Comparison of ENCODE assay signal across 26 mouse cellular contexts in the genomic region with DNA sequence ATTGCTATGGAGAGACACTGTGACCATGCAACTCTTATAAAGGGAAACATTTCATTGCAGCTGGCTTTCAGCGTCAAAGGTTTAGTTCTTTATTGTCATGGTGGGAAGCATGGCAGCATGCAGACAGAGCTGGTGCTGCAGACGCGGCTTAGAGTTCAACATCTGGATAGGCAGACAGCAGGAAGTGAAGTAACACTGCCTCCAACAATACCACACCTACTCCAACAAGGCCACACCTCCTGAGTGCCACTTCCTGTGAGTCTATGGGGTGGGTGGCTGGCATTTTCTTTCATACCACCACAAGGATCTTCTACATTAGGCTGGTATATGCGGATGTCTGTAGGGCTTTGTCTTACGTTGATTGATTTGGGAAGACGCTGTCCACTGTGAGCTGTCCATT. TPM values are rescaled to one million over a fixed set of nuclear protein-coding genes. Genes with fewer than 3 reads are reported as not detected.
DNase-seq lines count a peak whose midpoint lies in the region; ATAC-seq lines count a peak whose summit lies in the region.
"Had no signal": no experiment of that assay in that cellular context is flagged by ENCODE, and none has a peak within 500 bp of the region (broad histone marks: within the 10 kb centered on the region; RNA-seq: fewer than 3 reads in every experiment).

No protein-coding gene starts in this region.

- peaks cover 9% of the 10 kb centered on the region for H3K4me1 ChIP-seq in forebrain, embryonic 11.5 days (replicated peaks; ENCODE audit: control insufficient read depth, insufficient read depth, low read length)
- peaks cover 23% of the 10 kb centered on the region for H3K4me1 ChIP-seq in forebrain, embryonic 14.5 days (ENCODE audit: control insufficient read depth, insufficient read depth, low read length)
- peaks cover 61% of the 10 kb centered on the region for H3K4me1 ChIP-seq in megakaryocyte, embryonic 14.5 days
- peaks cover 59% of the 10 kb centered on the region for H3K4me1 ChIP-seq in kidney, embryonic 15.5 days
- H3K4me1 ChIP-seq in midbrain, embryonic 13.5 days (replicated peaks), result peaks cover 39% of the 10 kb centered on the region

- intact Hi-C loops in gastrocnemius, postnatal 36 days (cut with DNase I), result loop anchor here (5.0 kb wide), 1 partner anchor 52 kb away; no protein-coding TSS in a partner anchor

- H3K27me3 ChIP-seq in forebrain, embryonic 11.5 days (ENCODE audit: control insufficient read depth, insufficient read depth, low read length), result no peaks in the 10 kb centered on the region
- H3K27me3 ChIP-seq in forebrain, embryonic 14.5 days (replicated peaks; ENCODE audit: control insufficient read depth, insufficient read depth, low read length), result no peaks in the 10 kb centered on the region
- no peaks in the 10 kb centered on the region for H3K27me3 ChIP-seq in megakaryocyte, embryonic 14.5 days (replicated peaks)
- H3K27me3 ChIP-seq in kidney, embryonic 15.5 days, result no peaks in the 10 kb centered on the region
- no peaks in the 10 kb centered on the region for H3K27me3 ChIP-seq in midbrain, embryonic 13.5 days
- H3K27me3 ChIP-seq: midbrain, embryonic 12.5 days had no signal

- no peak overlapping the region for H3K4me2 ChIP-seq in forebrain, embryonic 11.5 days (ENCODE audit: low read depth, low read length, severe bottlenecking)
- H3K4me2 ChIP-seq in forebrain, embryonic 14.5 days (ENCODE audit: low read length), result no peak overlapping the region
- no peak overlapping the region for H3K4me2 ChIP-seq in kidney, embryonic 15.5 days
- H3K4me2 ChIP-seq in midbrain, embryonic 13.5 days (replicated peaks), result no peak overlapping the region
- H3K4me2 ChIP-seq: hindbrain, embryonic 14.5 days; midbrain, embryonic 12.5 days had no signal

- no peak overlapping the region for H3K27ac ChIP-seq in forebrain, embryonic 11.5 days (ENCODE audit: low read depth, low read length)
- H3K27ac ChIP-seq in forebrain, embryonic 14.5 days (ENCODE audit: low read depth, low read length), result no peak overlapping the region
- H3K27ac ChIP-seq in kidney, embryonic 15.5 days, result no peak overlapping the region
- no peak overlapping the region for H3K27ac ChIP-seq in midbrain, embryonic 13.5 days
- H3K27ac ChIP-seq: hindbrain, embryonic 14.5 days; macrophage; midbrain, embryonic 12.5 days had no signal

- H3K4me3 ChIP-seq in forebrain, embryonic 11.5 days (ENCODE audit: low read depth, low read length), result no peak overlapping the region
- no peak overlapping the region for H3K4me3 ChIP-seq in forebrain, embryonic 14.5 days (ENCODE audit: low read depth, low read length)
- peak overlapping the region; percentile 68 for H3K4me3 ChIP-seq in megakaryocyte, embryonic 14.5 days (replicated peaks)
- no peak overlapping the region for H3K4me3 ChIP-seq in kidney, embryonic 15.5 days (replicated peaks)
- no peak overlapping the region for H3K4me3 ChIP-seq in midbrain, embryonic 13.5 days (replicated peaks)
- H3K4me3 ChIP-seq: midbrain, embryonic 12.5 days had no signal

- no peak overlapping the region for H3K9ac ChIP-seq in forebrain, embryonic 11.5 days (ENCODE audit: low read length)
- no peak overlapping the region for H3K9ac ChIP-seq in forebrain, embryonic 14.5 days (ENCODE audit: low read length)
- no peak overlapping the region for H3K9ac ChIP-seq in kidney, embryonic 15.5 days
- H3K9ac ChIP-seq in midbrain, embryonic 13.5 days (replicated peaks), result no peak overlapping the region
- H3K9ac ChIP-seq: hindbrain, embryonic 14.5 days; midbrain, embryonic 12.5 days had no signal

- H3K36me3 ChIP-seq in forebrain, embryonic 11.5 days (ENCODE audit: control insufficient read depth, insufficient read depth, low read length), result no peaks in the 10 kb centered on the region
- peaks cover 4% of the 10 kb centered on the region; the same call in 1 of the 2 replicates for H3K36me3 ChIP-seq in forebrain, embryonic 14.5 days (ENCODE audit: control insufficient read depth, insufficient read depth, low read length)
- H3K36me3 ChIP-seq in megakaryocyte, embryonic 14.5 days (replicated peaks; ENCODE audit: low read length), result no peaks in the 10 kb centered on the region
- peaks cover 6% of the 10 kb centered on the region; the same call in 1 of the 2 replicates for H3K36me3 ChIP-seq in kidney, embryonic 15.5 days
- H3K36me3 ChIP-seq in midbrain, embryonic 13.5 days, result peaks cover 1% of the 10 kb centered on the region

- WGBS in forebrain, embryonic 11.5 days, result 88% methylated on average over 6 of the region's 6 CpGs
- WGBS in forebrain, embryonic 14.5 days, result 89% methylated on average over 6 of the region's 6 CpGs
- 82% methylated on average over 6 of the region's 6 CpGs for WGBS in kidney, embryonic 15.5 days
- WGBS in midbrain, embryonic 13.5 days, result 90% methylated on average over 6 of the region's 6 CpGs

- H3K9me3 ChIP-seq in forebrain, embryonic 11.5 days (ENCODE audit: control insufficient read depth, low read length), result no peaks in the 10 kb centered on the region
- H3K9me3 ChIP-seq in forebrain, embryonic 14.5 days (replicated peaks; ENCODE audit: control insufficient read depth, low read length), result no peaks in the 10 kb centered on the region
- H3K9me3 ChIP-seq in megakaryocyte, embryonic 14.5 days, result no peaks in the 10 kb centered on the region
- no peaks in the 10 kb centered on the region for H3K9me3 ChIP-seq in kidney, embryonic 15.5 days (replicated peaks)
- no peaks in the 10 kb centered on the region for H3K9me3 ChIP-seq in midbrain, embryonic 13.5 days
- H3K9me3 ChIP-seq: midbrain, embryonic 12.5 days had no signal

- ATAC-seq in forebrain, embryonic 11.5 days (replicated peaks; ENCODE audit: low FRiP score), result no peak
- ATAC-seq in forebrain, embryonic 14.5 days, result no peak
- no peak for ATAC-seq in kidney, embryonic 15.5 days (replicated peaks; ENCODE audit: low FRiP score)
- no peak for ATAC-seq in midbrain, embryonic 13.5 days
- ATAC-seq: activated CD4-positive, CD25-positive, alpha-beta regulatory T cell, adult 4 months; forebrain, embryonic 16.5 days; intestine, embryonic 16.5 days; lung, postnatal 0 days had no signal

- peak; percentile 38 for DNase-seq in forebrain, embryonic 11.5 days (ENCODE audit: low spot score)
- DNase-seq in forebrain, embryonic 14.5 days (ENCODE audit: low spot score), result no peak
- DNase-seq in CD4-positive helper T cell, adult 2 months (ENCODE audit: low read depth, low spot score), result peak; percentile 14
- DNase-seq in thymus, postnatal 14 days, result peak; percentile 28
- no peak for DNase-seq in gastrocnemius, postnatal 36 days
- DNase-seq: adrenal gland, adult 8-10 months; cerebellum, adult 18-20 months; cerebellum, postnatal 25 days; gastrocnemius, postnatal 10 days; heart, postnatal 36 days; kidney, postnatal 4 days; liver; retina, postnatal 1 day; right cerebral cortex, postnatal 25 days; spleen, adult 18-20 months had no signal

RNA-seq across cellular contexts. Expression of a gene that starts 29.1 kb away (rescaled TPM):
- polyA plus RNA-seq in forebrain, embryonic 11.5 days (2014; fragmentation: Nextera tagmentation; extraction: Ambion mirVana), result 42.9 and 44.7 TPM in 2 replicates
- 17.8 and 20.8 TPM in 2 replicates for polyA plus RNA-seq in forebrain, embryonic 14.5 days (2014; fragmentation: Nextera tagmentation; extraction: Ambion mirVana)
- polyA plus RNA-seq in megakaryocyte, embryonic 14.5 days (2012; ENCODE audit: insufficient read depth, low replicate concordance), result 0.18 and 0.96 TPM in 2 replicates
- 39.3 and 40.1 TPM in 2 replicates for polyA plus RNA-seq in kidney, embryonic 15.5 days (2015; fragmentation: Nextera tagmentation; extraction: Ambion mirVana)
- 16.5 and 21.4 TPM in 2 replicates for polyA plus RNA-seq in midbrain, embryonic 13.5 days (2015; fragmentation: Nextera tagmentation; extraction: Ambion mirVana)
- 10 to 100 TPM; 12.6 TPM for total RNA-seq in gastrocnemius, postnatal 36 days (2021)
- total RNA-seq: MEL had no signal

Comparison
In these comparisons a context has a peak if more than half of its experiments do, and no peak if none do; other contexts are left out.
1. DNase-seq: peak in forebrain, embryonic 11.5 days (single experiment), CD4-positive helper T cell, adult 2 months (single experiment) and thymus, postnatal 14 days (single experiment); none in forebrain, embryonic 14.5 days (single experiment) and gastrocnemius, postnatal 36 days (0 of 2).